Mouse (Mus musculus): ENCODE measurements around the gene Ccdc142. TPM values are rescaled to one million over a fixed set of nuclear protein-coding genes. Genes with fewer than 3 reads are reported as not detected.

The Ccdc142 gene
- polyA plus RNA-seq, 2 experiments = 3.0 to 5.2 TPM

- peak overlapping the region; percentile 51 for H3K9ac ChIP-seq (ENCODE audit: low read depth, low read length, severe bottlenecking)
- H3K27ac ChIP-seq (replicated peaks; ENCODE audit: low read depth, low read length) = no peak overlapping the region
- H3K27me3 ChIP-seq (ENCODE audit: control insufficient read depth, insufficient read depth, low read length) = no peaks in the 10 kb centered on the region
- H3K36me3 ChIP-seq (ENCODE audit: control insufficient read depth, insufficient read depth, low read length) = peaks cover 21% of the 10 kb centered on the region
- DNase-seq (ENCODE audit: low spot score) (no peak), ATAC-seq (ENCODE audit: low FRiP score, low read depth) (no peak)
- H3K9me3 ChIP-seq (ENCODE audit: control insufficient read depth, low read length) = no peaks in the 10 kb centered on the region
- H3K4me3 ChIP-seq (replicated peaks; ENCODE audit: low read length) = peak overlapping the region; percentile 23; the same call in 1 of the 2 replicates
- peaks cover 38% of the 10 kb centered on the region for H3K4me1 ChIP-seq (ENCODE audit: control insufficient read depth, insufficient read depth, low read length)
- WGBS = 40% methylated on average over 4 of the region's 4 CpGs
- peak overlapping the region; percentile 55 for H3K4me2 ChIP-seq (replicated peaks; ENCODE audit: low read depth, low read length, severe bottlenecking)
- TF ChIP-seq POLR2A (IDR thresholded peaks at IDR 0.05; ENCODE audit: borderline replicate concordance, extremely low read depth, insufficient read depth, insufficient read length) = no peak
Measured at GRCm38 (mm10) chr6:83141636-83142035, 40.2 kb downstream of the Ccdc142 start.

GRCm38 (mm10) chr6:83142211-83142731, 40.9 kb downstream of the Ccdc142 start:
- WGBS = 8% methylated on average over 33 of the region's 41 CpGs
- no peak overlapping the region for H3K27ac ChIP-seq (replicated peaks; ENCODE audit: low read depth, low read length)
- peaks cover 37% of the 10 kb centered on the region for H3K4me1 ChIP-seq (ENCODE audit: control insufficient read depth, insufficient read depth, low read length)

GRCm38 (mm10) chr6:83142886-83143285, 41.5 kb downstream of the Ccdc142 start:
- no peak for TF ChIP-seq POLR2A (IDR thresholded peaks at IDR 0.05; ENCODE audit: borderline replicate concordance, extremely low read depth, insufficient read depth, insufficient read length)
- Histone ChIP-seq H3K27ac (replicated peaks; ENCODE audit: low read depth, low read length) (no peak overlapping the region), H3K4me1 (ENCODE audit: control insufficient read depth, insufficient read depth, low read length) (peaks cover 36% of the 10 kb centered on the region), H3K4me2 (replicated peaks; ENCODE audit: low read depth, low read length, severe bottlenecking) (no peak overlapping the region; the same call in 1 of the 2 replicates), H3K27me3 (ENCODE audit: control insufficient read depth, insufficient read depth, low read length) (no peaks in the 10 kb centered on the region), H3K9ac (ENCODE audit: low read depth, low read length, severe bottlenecking) (0 out of 2 replicates have a peak overlapping the region, but pooled peaks have one; percentile 28), H3K4me3 (replicated peaks; ENCODE audit: low read length) (no peak overlapping the region), H3K9me3 (ENCODE audit: control insufficient read depth, low read length) (no peaks in the 10 kb centered on the region), H3K36me3 (ENCODE audit: control insufficient read depth, insufficient read depth, low read length) (peaks cover 33% of the 10 kb centered on the region)
- 48% methylated on average over 11 of the region's 11 CpGs for WGBS
- DNase-seq (ENCODE audit: low spot score) (no peak), ATAC-seq (ENCODE audit: low FRiP score, low read depth) (no peak)

More at GRCm38 (mm10) chr6:83142211-83142731, 40.9 kb downstream of the Ccdc142 start:
- no peaks in the 10 kb centered on the region for H3K9me3 ChIP-seq (ENCODE audit: control insufficient read depth, low read length)
- DNase-seq (ENCODE audit: low spot score) (no peak), ATAC-seq (ENCODE audit: low FRiP score, low read depth) (no peak)
- TF ChIP-seq POLR2A (IDR thresholded peaks at IDR 0.05; ENCODE audit: borderline replicate concordance, extremely low read depth, insufficient read depth, insufficient read length) = no peak
- H3K4me2 ChIP-seq (replicated peaks; ENCODE audit: low read depth, low read length, severe bottlenecking) = peak overlapping the region; percentile 55
- H3K4me3 ChIP-seq (replicated peaks; ENCODE audit: low read length) = peak overlapping the region; percentile 23
- H3K9ac ChIP-seq (ENCODE audit: low read depth, low read length, severe bottlenecking) = peak overlapping the region; percentile 51
- H3K27me3 ChIP-seq (ENCODE audit: control insufficient read depth, insufficient read depth, low read length) = no peaks in the 10 kb centered on the region
- peaks cover 27% of the 10 kb centered on the region for H3K36me3 ChIP-seq (ENCODE audit: control insufficient read depth, insufficient read depth, low read length)

- ATAC-seq (ENCODE audit: low FRiP score, low read depth) = no peak
- Histone ChIP-seq H3K9me3 (ENCODE audit: control insufficient read depth, low read length) (no peaks in the 10 kb centered on the region), H3K9ac (ENCODE audit: low read depth, low read length, severe bottlenecking) (no peak overlapping the region), H3K4me1 (ENCODE audit: control insufficient read depth, insufficient read depth, low read length) (peaks cover 15% of the 10 kb centered on the region), H3K4me2 (replicated peaks; ENCODE audit: low read depth, low read length, severe bottlenecking) (no peak overlapping the region), H3K27ac (replicated peaks; ENCODE audit: low read depth, low read length) (no peak overlapping the region), H3K27me3 (ENCODE audit: control insufficient read depth, insufficient read depth, low read length) (no peaks in the 10 kb centered on the region), H3K4me3 (replicated peaks; ENCODE audit: low read length) (no peak overlapping the region), H3K36me3 (ENCODE audit: control insufficient read depth, insufficient read depth, low read length) (peaks cover 53% of the 10 kb centered on the region)
- TF ChIP-seq POLR2A (IDR thresholded peaks at IDR 0.05; ENCODE audit: borderline replicate concordance, extremely low read depth, insufficient read depth, insufficient read length) = no peak
- WGBS = 85% methylated on average over 2 of the region's 2 CpGs
- no peak for DNase-seq (ENCODE audit: low spot score)
Measured at GRCm38 (mm10) chr6:83145209-83145608, 43.8 kb downstream of the Ccdc142 start.

- Histone ChIP-seq H3K4me1 (ENCODE audit: control insufficient read depth, insufficient read depth, low read length) (peaks cover 15% of the 10 kb centered on the region), H3K27ac (replicated peaks; ENCODE audit: low read depth, low read length) (no peak overlapping the region), H3K36me3 (ENCODE audit: control insufficient read depth, insufficient read depth, low read length) (peaks cover 59% of the 10 kb centered on the region), H3K4me2 (replicated peaks; ENCODE audit: low read depth, low read length, severe bottlenecking) (no peak overlapping the region), H3K4me3 (replicated peaks; ENCODE audit: low read length) (no peak overlapping the region), H3K27me3 (ENCODE audit: control insufficient read depth, insufficient read depth, low read length) (no peaks in the 10 kb centered on the region), H3K9ac (ENCODE audit: low read depth, low read length, severe bottlenecking) (peak overlapping the region; percentile 25; the same call in 1 of the 2 replicates), H3K9me3 (ENCODE audit: control insufficient read depth, low read length) (no peaks in the 10 kb centered on the region)
- no peak for TF ChIP-seq POLR2A (IDR thresholded peaks at IDR 0.05; ENCODE audit: borderline replicate concordance, extremely low read depth, insufficient read depth, insufficient read length)
- DNase-seq (ENCODE audit: low spot score) = no peak
- 54% methylated on average over 8 of the region's 9 CpGs for WGBS
- ATAC-seq (ENCODE audit: low FRiP score, low read depth) = no peak
Measured at GRCm38 (mm10) chr6:83145805-83146204, 44.4 kb downstream of the Ccdc142 start.
